Mouse (Mus musculus): ENCODE results near the gene Pecr.

- TF ChIP-seq POLR2A (IDR thresholded peaks at IDR 0.05; ENCODE audit: low read depth, low read length) (peak; percentile 88), CTCF (IDR thresholded peaks at IDR 0.05; ENCODE audit: extremely low read depth, insufficient read depth, insufficient read length, insufficient replicate concordance) (no peak; the same call in 1 of the 2 replicates)
Measured at GRCm38 (mm10) chr1:72243656-72244316, 40.3 kb downstream of the Pecr start.

Measured in spleen, adult 2 months (tissue).